Mouse (Mus musculus) layer of hippocampus, adult 6 months (tissue): ENCODE measurements around the gene Map9. TPM values are rescaled to one million over a fixed set of nuclear protein-coding genes. Genes with fewer than 3 reads are reported as not detected.

Source experiments
- long read RNA-seq, 2 experiments: library from polyadenylated mRNA; unstranded; transcript quantifications; one replicate each; pipeline ENCODE4 v2.0.0; 2019 to 2020
- polyA plus RNA-seq: library from polyadenylated mRNA; unstranded; fragments of <200 nt; fragmentation: Nextera tagmentation; gene quantifications from 2 replicates; pipeline ENCODE4 v1.2.3, GENCODE M21; 2021

Map9 gene
- polyA plus RNA-seq = 44.8 and 45.6 TPM in 2 replicates
- long read RNA-seq, experiment 1, full-length matches to known transcripts = 1 of 126 reads
- long read RNA-seq, experiment 1, partial matches to known transcripts = 86 of 126 reads
- long read RNA-seq, experiment 1, other reads (novel, unspliced or antisense) = 39 of 126 reads
- long read RNA-seq, experiment 2, full-length matches to known transcripts = 13 of 226 reads
- long read RNA-seq, experiment 2, partial matches to known transcripts = 181 of 226 reads
- long read RNA-seq, experiment 2, other reads (novel, unspliced or antisense) = 32 of 226 reads

DNA sequence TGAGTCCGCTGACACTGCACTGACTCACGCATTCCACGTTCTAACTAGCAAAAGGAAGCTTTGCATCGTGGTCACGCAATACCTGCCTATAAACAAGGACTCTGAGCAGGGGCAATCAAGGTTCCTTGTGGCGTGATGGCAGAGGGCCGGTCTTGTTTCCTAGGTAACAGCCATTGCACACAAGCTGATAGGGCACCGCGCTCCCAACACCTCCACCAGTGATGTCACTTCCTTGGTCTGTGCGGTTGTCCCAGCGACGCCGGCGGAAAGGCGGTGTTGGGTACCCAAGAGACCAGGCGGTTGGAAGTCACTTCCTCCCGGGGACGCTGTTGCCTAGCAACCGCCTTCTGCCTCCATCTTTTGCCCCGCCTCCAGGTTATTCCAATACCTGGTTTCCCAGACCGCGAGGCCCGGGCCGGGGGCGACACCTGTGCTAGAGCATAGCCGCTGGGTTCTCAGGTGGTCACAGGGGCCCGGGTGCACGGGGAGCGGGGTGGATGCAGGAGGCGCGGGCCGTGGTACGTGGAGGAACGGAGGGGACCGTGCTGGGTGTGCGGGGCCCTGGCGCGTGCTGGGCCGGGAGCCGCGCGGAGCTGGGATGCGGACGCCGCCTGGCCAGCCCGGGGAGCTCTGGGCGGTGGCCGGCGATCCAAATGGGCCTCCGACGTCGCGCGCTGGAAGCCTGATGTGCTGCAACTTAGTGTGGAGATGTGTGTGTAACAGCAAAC lies at the start of gene Map9:
TSS of gene Map9 (plus strand) at position 248 of the 728 bp plus-strand sequence.

Other genes with a start within 250 kb of the Map9 start
- gene Gucy1a1, start 212.3 kb upstream of the Map9 start, polyA plus RNA-seq = 14.7 and 20.2 TPM in 2 replicates
- gene Npy2r, start 190.0 kb downstream of the Map9 start, polyA plus RNA-seq = 24.4 and 26.7 TPM in 2 replicates